Mouse (Mus musculus): ENCODE data around the gene Vmn2r25.
"Not testable (repeated sequence)": the region's sequence is repeated elsewhere in the genome, so short reads cannot be mapped to it uniquely, and the experiment has no call there.

The Vmn2r25 gene

GRCm38 (mm10) chr6:123853363-123853762, at the start of gene Vmn2r25:
Gene Vmn2r25 (minus strand): TSS chr6:123853463.
- not testable (repeated sequence) for DNase-seq

GRCm38 (mm10) chr6:123819951-123820350, 33.3 kb downstream of the Vmn2r25 start:
- DNase-seq: no peak

- DNase-seq: not testable (repeated sequence)
These were observed 43.0 kb downstream of the Vmn2r25 start for GRCm38 (mm10) chr6:123810291-123810690.

- no peak for DNase-seq
These were observed 59.5 kb downstream of the Vmn2r25 start for GRCm38 (mm10) chr6:123793746-123794145.

- DNase-seq: no peak
These were observed 68.4 kb downstream of the Vmn2r25 start for GRCm38 (mm10) chr6:123784857-123785256.

- DNase-seq: no peak
These were observed 74.7 kb downstream of the Vmn2r25 start, which contains the start of gene Vmn2r24 for GRCm38 (mm10) chr6:123778579-123778978. Gene Vmn2r24 (plus strand): TSS chr6:123778879.

All from right cerebral cortex, postnatal 25 days (tissue).